Mouse (Mus musculus) skeletal muscle tissue, postnatal 0 days (tissue): Measurements from ENCODE around the gene Borcs6. TPM values are rescaled to one million over a fixed set of nuclear protein-coding genes. Genes with fewer than 3 reads are reported as not detected.

Experiments used
- polyA plus RNA-seq: library from polyadenylated mRNA; unstranded; fragments of >200 nt; fragmentation: Nextera tagmentation; extraction: Ambion mirVana; gene quantifications from 2 replicates; pipeline ENCODE4 v1.2.1, GENCODE M21; 2015

Gene Borcs6
- 10.3 and 13.3 TPM in 2 replicates for polyA plus RNA-seq

DNA sequence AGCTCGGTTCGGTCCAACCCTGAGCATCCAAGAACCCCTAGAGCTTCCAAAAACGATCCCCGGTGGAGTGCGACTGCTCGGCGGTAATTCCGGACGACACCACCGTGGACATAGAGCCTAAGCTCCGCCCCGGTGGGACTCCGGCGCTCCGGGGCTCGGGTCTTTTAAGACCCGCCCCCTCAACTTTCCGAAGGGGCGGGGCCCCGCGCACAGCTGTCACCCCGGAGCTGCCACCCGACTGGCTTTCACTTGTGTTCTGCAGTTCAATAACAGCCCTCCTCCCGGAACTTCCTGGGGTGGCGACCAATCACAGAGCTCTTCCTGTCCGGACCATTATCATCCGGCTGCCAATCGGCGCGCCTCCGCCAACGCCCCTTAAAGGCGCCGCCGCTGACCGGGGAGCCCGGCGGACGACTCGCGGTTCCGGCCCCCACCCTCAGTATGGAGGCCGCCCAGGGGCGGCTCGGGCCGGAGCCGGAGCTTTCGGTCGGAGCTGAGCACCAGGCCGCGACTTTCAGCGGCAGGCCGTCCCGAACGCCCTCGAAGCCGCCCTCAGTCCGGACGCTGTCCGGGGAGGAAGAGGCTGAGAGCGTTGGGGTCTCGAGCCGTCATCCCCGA lies at the start of gene Borcs6:
Gene Borcs6, plus strand, starts transcription at position 361 of the 618 bp plus-strand sequence.

DNA sequence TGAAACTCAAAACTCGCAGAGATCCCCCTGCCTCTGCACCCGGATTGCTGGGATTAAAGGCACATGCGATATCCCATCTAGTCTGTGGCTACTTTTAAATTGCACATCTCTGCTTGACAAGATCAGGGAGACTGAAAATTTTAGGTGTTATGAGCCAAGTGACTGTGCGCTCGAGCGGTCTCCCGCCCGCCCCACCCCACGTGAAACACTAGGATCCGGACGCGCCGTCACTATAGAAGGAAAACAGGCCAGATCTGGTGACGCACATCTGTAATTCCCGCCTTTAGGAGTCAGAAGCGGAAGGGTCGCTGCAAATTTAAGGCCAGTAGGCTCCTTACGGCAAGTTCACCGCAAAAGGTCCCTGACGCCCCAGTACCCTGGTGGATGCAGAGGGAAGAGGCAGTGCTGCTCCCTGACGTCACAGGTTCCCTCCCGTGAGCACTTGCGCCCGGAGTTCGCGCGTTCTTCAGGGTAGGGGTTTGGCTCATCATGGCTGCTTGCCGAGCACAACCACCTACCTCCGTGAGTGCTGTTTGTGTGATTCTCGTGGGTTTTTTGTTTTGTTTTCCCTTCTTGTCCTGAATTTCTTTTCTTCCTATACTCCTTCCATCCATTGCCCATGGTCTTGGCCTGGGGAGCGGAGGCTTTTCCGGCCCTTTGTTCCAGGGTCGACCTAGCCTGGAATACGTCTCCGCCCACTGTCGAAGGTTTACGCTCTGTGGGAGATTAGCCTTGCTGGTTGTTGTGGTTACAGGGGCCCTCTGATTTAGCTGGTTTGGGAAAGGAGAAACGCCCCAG lies 43.7 kb upstream of the Borcs6 start, which contains the start of gene Ctc1:
Gene Ctc1, plus strand, starts transcription at position 268 of the 798 bp plus-strand sequence.

DNA sequence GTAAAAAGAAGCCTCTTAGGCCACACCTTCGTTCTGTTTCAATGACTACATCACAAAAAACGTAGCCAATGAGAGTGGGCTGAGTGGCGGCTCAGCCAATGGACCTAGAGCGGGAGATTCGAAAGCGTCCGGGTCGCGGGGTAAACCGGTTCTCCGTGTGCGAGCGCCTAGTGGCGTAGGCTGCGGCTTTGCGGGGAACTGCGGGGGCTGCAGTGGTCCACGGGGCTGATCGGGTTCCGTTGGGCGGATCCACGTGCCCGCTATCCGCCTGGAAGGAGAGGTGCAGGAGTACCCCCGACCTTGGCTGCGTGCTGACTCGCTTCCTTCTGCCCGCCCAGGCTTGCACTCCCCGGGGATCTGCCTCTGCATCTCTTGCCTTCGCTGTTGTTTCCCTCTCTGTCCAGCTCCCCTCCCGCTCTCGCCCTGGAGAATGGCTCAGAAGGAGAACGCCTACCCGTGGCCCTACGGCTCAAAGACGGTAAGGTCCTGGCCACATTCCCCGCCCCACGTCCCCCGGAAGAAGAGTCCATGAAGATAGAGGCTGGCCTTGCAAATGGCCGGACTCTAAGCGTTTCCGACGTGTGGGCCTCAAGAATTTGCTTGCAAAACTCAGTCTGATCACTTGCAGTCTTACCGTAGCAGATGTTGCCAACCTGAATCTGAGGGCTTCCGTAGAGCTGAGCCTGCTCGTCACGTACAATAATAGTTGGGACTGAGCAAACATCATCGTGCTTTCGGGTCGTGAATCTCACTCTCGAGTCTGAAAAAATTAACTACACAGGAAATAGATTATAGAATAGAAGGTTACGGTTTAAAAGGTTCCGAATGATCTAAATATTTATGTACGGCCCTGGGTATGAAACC lies 13.8 kb upstream of the Borcs6 start, which contains the start of gene Aurkb:
Gene Aurkb, plus strand, starts transcription at position 117 of the 864 bp plus-strand sequence.

DNA sequence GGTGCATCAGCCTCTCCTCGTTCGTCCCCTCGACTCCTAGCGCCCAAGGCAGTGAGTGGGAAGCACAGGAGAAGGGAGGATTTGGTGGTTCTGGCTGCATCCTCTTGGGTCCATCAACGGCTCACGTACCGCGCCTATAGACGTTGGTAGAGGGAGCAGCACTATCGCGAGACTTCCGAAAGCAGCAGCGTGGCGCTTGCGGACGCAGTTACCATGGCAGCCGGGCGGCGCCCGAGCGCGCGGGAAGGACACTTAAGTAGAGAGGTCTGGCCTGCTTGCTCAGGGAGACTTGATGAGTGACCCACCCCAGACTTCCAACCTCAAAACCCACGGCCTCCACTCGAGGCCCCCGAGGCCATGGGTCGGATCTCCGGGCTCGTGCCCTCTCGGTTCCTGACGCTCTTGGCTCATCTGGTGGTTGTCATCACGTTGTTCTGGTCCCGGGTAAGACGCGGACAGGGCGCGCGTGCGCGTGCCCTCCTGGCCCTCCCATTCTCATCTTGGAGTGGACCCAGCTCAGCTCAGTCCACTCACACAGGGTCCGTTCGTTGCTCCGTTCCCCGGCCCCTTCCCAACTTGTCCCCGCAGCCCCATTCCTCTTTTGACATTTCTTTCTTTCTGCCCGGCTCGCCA lies 11.2 kb downstream of the Borcs6 start, which contains the start of gene Tmem107:
Gene Tmem107, plus strand, starts transcription at position 217 of the 633 bp plus-strand sequence.

DNA sequence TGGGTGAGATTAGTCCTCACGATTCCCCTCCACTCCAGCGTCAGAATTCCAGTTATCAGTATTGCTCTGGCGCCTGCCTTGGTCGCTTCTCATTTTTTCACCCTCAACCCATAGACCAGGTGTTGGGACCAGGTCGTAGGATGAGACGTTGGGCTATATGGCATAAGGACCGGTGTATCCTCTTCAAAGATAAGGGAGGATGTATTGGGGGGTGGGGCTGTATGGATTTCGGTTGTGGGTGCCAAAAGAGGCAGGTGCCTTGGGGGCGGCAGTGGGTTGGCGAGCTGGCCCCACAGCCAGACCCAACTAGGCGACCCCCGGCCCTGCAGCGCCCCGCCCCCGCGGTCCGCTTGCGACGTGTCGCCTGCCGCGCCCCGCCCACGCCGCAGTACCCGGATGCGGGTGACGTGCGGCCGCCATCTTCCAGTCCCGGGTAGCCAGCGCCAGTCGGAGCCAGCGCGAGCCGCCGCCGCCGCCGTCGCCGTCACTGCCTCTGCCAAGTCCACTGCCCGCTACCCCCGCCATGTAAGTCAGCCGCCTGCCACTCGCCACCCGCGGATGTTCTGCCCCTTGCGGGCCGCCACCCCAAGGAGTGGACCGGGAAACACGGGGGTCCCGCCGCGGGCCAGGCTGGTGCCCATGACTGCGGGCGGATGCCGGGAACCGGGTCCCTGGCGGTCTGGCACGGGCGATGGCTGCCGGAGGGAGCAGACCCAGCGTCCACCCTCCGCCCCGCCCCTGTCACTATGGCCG lies 28.8 kb downstream of the Borcs6 start, which contains the start of gene Vamp2:
Gene Vamp2, plus strand, starts transcription at position 388 of the 753 bp plus-strand sequence.

DNA sequence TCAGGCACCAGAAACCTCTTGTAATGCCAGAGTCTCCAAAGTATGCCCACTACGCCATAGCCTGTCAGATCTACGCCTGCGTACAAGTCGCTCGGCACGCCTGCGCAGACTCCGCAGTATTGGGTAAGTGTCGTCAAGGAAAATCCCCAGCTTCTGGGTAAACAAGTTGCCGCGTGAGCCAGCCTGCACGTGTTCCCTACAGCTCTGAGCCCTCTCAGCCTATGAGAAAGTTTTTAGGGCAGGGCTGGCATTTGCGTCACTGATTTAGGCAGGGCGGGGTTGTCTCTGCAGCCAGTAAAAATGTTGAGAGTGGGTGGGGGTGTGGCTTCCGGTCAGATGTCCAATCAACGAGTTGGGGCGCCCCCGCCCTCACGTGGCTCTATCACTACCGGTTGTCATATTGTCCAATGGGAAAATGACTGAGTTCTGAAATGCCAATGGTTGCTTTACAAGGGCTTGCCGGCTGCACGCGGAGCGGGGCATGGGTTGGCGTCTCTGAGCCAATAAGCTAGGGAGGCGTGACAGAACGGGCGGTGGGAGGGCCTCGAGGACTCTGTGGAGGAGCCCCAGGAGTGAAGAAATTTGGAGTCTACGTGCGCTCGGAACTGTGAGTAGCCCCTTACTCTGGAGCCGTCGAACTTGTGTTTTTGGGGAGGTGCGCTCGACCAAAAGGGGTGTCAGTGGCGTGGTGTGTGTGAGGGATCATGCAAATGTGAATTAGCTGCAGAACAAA lies 35.3 kb downstream of the Borcs6 start, which contains the start of gene Per1:
Gene Per1, plus strand, starts transcription at position 521 of the 733 bp plus-strand sequence.

Other genes with a start within 250 kb of the Borcs6 start
- gene Ndel1, start 187.9 kb upstream of the Borcs6 start, polyA plus RNA-seq, result 87.5 and 89.5 TPM in 2 replicates
- gene Rnf222, start 171.2 kb upstream of the Borcs6 start, polyA plus RNA-seq, result 0.13 TPM in 1 of 2 replicates, not detected in the other
- 636 and 672 TPM in 2 replicates for gene Rpl26, start 158.1 kb upstream of the Borcs6 start, polyA plus RNA-seq
- not detected in 2 replicates for gene Odf4, start 132.6 kb upstream of the Borcs6 start, polyA plus RNA-seq
- gene Arhgef15, start 102.2 kb upstream of the Borcs6 start, polyA plus RNA-seq, result 5.7 and 6.1 TPM in 2 replicates
- 1.3 and 1.5 TPM in 2 replicates for gene Slc25a35, start 91.6 kb upstream of the Borcs6 start, polyA plus RNA-seq
- gene Rangrf, start 84.5 kb upstream of the Borcs6 start, polyA plus RNA-seq, result 49.2 and 55.8 TPM in 2 replicates
- 7.5 and 7.9 TPM in 2 replicates for gene Pfas, start 51.3 kb upstream of the Borcs6 start, polyA plus RNA-seq
- gene Ctc1, start 43.8 kb upstream of the Borcs6 start, polyA plus RNA-seq, result 12.5 and 13.5 TPM in 2 replicates
- gene Aurkb, start 14.1 kb upstream of the Borcs6 start, polyA plus RNA-seq, result 23.1 and 28.8 TPM in 2 replicates
- gene Tmem107, start 11.1 kb downstream of the Borcs6 start, polyA plus RNA-seq, result 31.1 and 34.1 TPM in 2 replicates
- gene Vamp2, start 28.8 kb downstream of the Borcs6 start, polyA plus RNA-seq, result 67.9 and 70.2 TPM in 2 replicates
- 11.1 and 16.8 TPM in 2 replicates for gene Per1, start 35.5 kb downstream of the Borcs6 start, polyA plus RNA-seq
- gene Hes7, start 60.7 kb downstream of the Borcs6 start, polyA plus RNA-seq, result 0.26 TPM in 1 of 2 replicates, not detected in the other
- 0.12 and 0.56 TPM in 2 replicates for gene 9130213A22Rik, start 62.9 kb downstream of the Borcs6 start, polyA plus RNA-seq
- gene Aloxe3, start 66.2 kb downstream of the Borcs6 start, polyA plus RNA-seq, result 1.1 TPM in 1 of 2 replicates, not detected in the other
- gene Alox12b, start 97.3 kb downstream of the Borcs6 start, polyA plus RNA-seq, result 2.2 TPM in 1 of 2 replicates, not detected in the other
- gene Alox8, start 138.1 kb downstream of the Borcs6 start, polyA plus RNA-seq, result 0.09 and 0.13 TPM in 2 replicates
- 0.05 and 0.10 TPM in 2 replicates for gene Gucy2e, start 177.3 kb downstream of the Borcs6 start, polyA plus RNA-seq